Mouse (Mus musculus) forebrain, postnatal 0 days (tissue): ENCODE results near the gene Dpp8. TPM values are rescaled to one million over a fixed set of nuclear protein-coding genes. Genes with fewer than 3 reads are reported as not detected.
"Not testable (repeated sequence)": the region's sequence is repeated elsewhere in the genome, so short reads cannot be mapped to it uniquely, and the experiment has no call there.

ENCODE experiments used
- ATAC-seq: fragments of 200-750 bp; cut with Nextera tagmentation; 2 replicates; pipeline ENCODE4 v1.8.0; 2017; ENCODE audit warnings: mild to moderate bottlenecking, moderate library complexity
- DNase-seq: peaks from one replicate; pipeline ENCODE4 v3.0.0-alpha.2; 2015
- H3K27ac ChIP-seq: fragments of 300-500 bp; sonication (generic); 2 replicates; pipeline ENCODE4 v1.5.1; 2014; ENCODE audit warnings: low read depth, mild to moderate bottlenecking, antibody characterized with exemption, low read length, moderate library complexity, mixed read lengths
- H3K27me3 ChIP-seq: fragments of 300-500 bp; sonication (generic); 2 replicates; pipeline ENCODE4 v1.6.1; 2014; ENCODE audit warnings: mild to moderate bottlenecking, low read length, mixed read lengths; ENCODE audit not compliant: insufficient read depth
- H3K36me3 ChIP-seq: fragments of 300-500 bp; sonication (generic); 2 replicates; pipeline ENCODE4 v1.6.1; 2014; ENCODE audit warnings: mild to moderate bottlenecking, moderate library complexity; ENCODE audit not compliant: insufficient read depth
- H3K4me1 ChIP-seq: fragments of 300-500 bp; sonication (generic); 2 replicates; pipeline ENCODE4 v1.6.1; 2014; ENCODE audit warnings: antibody characterized with exemption; ENCODE audit not compliant: insufficient read depth
- H3K4me2 ChIP-seq: fragments of 300-500 bp; sonication (generic); 2 replicates; pipeline ENCODE4 v1.6.1; 2014; ENCODE audit warnings: low read depth, mild to moderate bottlenecking, moderate library complexity
- H3K4me3 ChIP-seq: fragments of 300-500 bp; sonication (generic); 2 replicates; pipeline ENCODE4 v1.5.1; 2014; ENCODE audit warnings: low read depth, low read length, mixed read lengths
- H3K9ac ChIP-seq: fragments of 300-500 bp; sonication (generic); 2 replicates; pipeline ENCODE4 v1.6.1; 2014; ENCODE audit warnings: mild to moderate bottlenecking
- H3K9me3 ChIP-seq: fragments of 300-500 bp; sonication (generic); 2 replicates; pipeline ENCODE4 v1.6.1; 2016; ENCODE audit warnings: low read length
- CTCF ChIP-seq: sonication (generic); IDR thresholded peaks from 2 replicates; pipeline ENCODE4 v1.5.1; 2016; ENCODE audit warnings: antibody characterized with exemption, control low read depth, low read depth
- WGBS: fragments of 180-500 bp; shearing (Covaris S2); extraction: QIAGEN DNeasy Blood & Tissue Kit; methylation state at CpG from one replicate; pipeline ENCODE4 v1.1.7; 2014; 5-methylcytosine and 5-hydroxymethylcytosine counted together
- polyA plus RNA-seq: library from polyadenylated mRNA; unstranded; fragments of >200 nt; fragmentation: Nextera tagmentation; extraction: Ambion mirVana; gene quantifications from 2 replicates; pipeline ENCODE4 v1.2.1, GENCODE M21; 2015
- total RNA-seq: library from RNA; depleted of rRNA; stranded (reverse); fragments of >200 nt; gene quantifications from 2 replicates; pipeline ENCODE4 v1.2.3, GENCODE M21; 2014; rRNA removed

The Dpp8 gene
- total RNA-seq (90.4 and 111 TPM in 2 replicates), polyA plus RNA-seq (21.2 and 25.6 TPM in 2 replicates)

- Histone ChIP-seq H3K9me3 (no peaks in the 10 kb centered on the region), H3K27me3 (no peaks in the 10 kb centered on the region), H3K4me1 (peaks cover 4% of the 10 kb centered on the region; the same call in 1 of the 2 replicates), H3K4me2 (peak within 1 kb of the TSS; percentile 88), H3K4me3 (peak within 1 kb of the TSS; percentile 93), H3K27ac (peak within 1 kb of the TSS; percentile 90), H3K36me3 (no peaks in the 10 kb centered on the region; the same call in 1 of the 2 replicates), H3K9ac (peak within 1 kb of the TSS; percentile 91)
- TF ChIP-seq CTCF = peak; percentile 98
- ATAC-seq (peak; percentile 97), DNase-seq (peak; percentile 96)
- WGBS = 2% methylated on average over 83 of the region's 85 CpGs
These were observed at the start of gene Dpp8 for GRCm38 (mm10) chr9:65032269-65033108. Gene Dpp8, plus strand, starts transcription at chr9:65032414.

DNA sequence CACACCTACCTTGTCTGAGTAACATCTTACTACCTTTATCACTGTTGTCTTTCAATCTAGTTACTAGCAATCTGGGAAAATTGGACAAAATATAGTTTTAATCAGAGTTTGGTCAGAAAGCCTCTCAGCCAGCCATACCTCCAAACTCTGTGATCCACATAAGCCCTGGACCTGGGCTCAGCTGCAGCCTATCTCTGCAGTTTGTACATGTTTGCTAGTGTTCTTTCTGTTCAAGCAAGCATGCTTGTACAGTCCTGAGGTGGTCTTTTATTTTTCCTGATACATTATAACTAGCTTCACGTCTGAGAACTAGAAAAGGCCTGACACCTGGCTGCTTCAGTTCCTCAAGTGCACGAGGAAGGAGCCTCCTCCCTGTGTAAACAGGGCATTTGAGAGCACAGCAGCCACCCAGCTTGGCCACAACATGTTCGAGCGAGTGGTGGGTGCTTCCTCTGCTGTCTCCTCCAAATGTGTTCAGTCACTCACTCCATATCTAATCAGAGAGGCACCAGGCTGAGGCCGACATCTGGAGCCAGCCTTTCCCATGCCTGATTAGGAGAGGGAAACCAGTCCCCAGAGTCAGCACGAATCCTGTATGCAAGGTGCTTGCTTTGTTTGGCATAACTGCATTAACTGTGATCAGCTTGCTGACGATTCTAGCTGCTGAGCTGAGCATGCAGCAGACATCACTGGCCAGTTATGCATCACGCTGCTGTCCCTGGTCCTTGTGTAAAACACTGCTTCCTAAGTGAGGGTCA, 47.0 kb upstream of the Dpp8 start:
- H3K4me1 ChIP-seq = no peaks in the 10 kb centered on the region
- ATAC-seq (0 out of 2 replicates have a peak, but pooled peaks have one; percentile 16), DNase-seq (no peak)
- H3K27me3 ChIP-seq = no peaks in the 10 kb centered on the region
- TF ChIP-seq CTCF = no peak
- no peak overlapping the region for H3K4me3 ChIP-seq
- H3K9ac ChIP-seq = no peak overlapping the region
- no peaks in the 10 kb centered on the region for H3K9me3 ChIP-seq
- no peak overlapping the region for H3K4me2 ChIP-seq
- no peak overlapping the region for H3K27ac ChIP-seq
- WGBS = 85% methylated on average over 8 of the region's 8 CpGs
- H3K36me3 ChIP-seq = peaks cover 81% of the 10 kb centered on the region

DNA sequence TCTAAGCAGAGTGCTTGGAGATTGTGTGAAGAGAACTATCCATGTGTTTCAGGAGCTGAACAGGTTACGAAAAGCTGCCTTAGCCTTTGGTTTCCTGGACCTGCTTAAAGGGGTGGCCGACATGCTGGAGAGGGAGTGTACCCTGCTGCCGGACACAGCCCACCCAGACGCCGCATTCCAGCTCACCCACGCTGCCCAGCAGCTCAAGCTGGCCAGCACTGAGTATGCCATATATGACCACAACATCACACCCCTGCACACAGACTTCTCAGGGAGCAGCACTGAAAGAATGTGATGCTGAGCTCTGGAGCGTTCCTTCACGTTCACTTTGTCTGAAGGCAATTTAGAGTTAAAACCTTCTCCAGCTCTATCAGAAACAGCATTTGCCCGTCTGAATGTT, 46.4 kb upstream of the Dpp8 start:
- DNase-seq (no peak), ATAC-seq (no peak)
- H3K36me3 ChIP-seq = peaks cover 81% of the 10 kb centered on the region
- H3K4me1 ChIP-seq = no peaks in the 10 kb centered on the region
- H3K9ac ChIP-seq = no peak overlapping the region
- no peak overlapping the region for H3K4me3 ChIP-seq
- 89% methylated on average over 9 of the region's 9 CpGs for WGBS
- no peak overlapping the region for H3K27ac ChIP-seq
- H3K4me2 ChIP-seq = no peak overlapping the region
- no peaks in the 10 kb centered on the region for H3K9me3 ChIP-seq
- TF ChIP-seq CTCF = no peak
- H3K27me3 ChIP-seq = no peaks in the 10 kb centered on the region

GRCm38 (mm10) chr9:64987651-64988050, 44.6 kb upstream of the Dpp8 start:
- ATAC-seq (no peak), DNase-seq (no peak)
- 97% methylated on average over 2 of the region's 2 CpGs for WGBS
- Histone ChIP-seq H3K9me3 (no peaks in the 10 kb centered on the region), H3K27ac (no peak overlapping the region), H3K4me3 (no peak overlapping the region), H3K9ac (no peak overlapping the region), H3K4me2 (no peak overlapping the region), H3K27me3 (no peaks in the 10 kb centered on the region), H3K4me1 (no peaks in the 10 kb centered on the region), H3K36me3 (peaks cover 67% of the 10 kb centered on the region)
- no peak for TF ChIP-seq CTCF

GRCm38 (mm10) chr9:64988443-64988842, 43.8 kb upstream of the Dpp8 start:
- no peak overlapping the region for H3K9ac ChIP-seq
- DNase-seq = no peak
- H3K4me3 ChIP-seq = no peak overlapping the region
- WGBS = 94% methylated on average over 6 of the region's 6 CpGs
- H3K9me3 ChIP-seq = no peaks in the 10 kb centered on the region
- no peak for ATAC-seq
- H3K4me1 ChIP-seq = no peaks in the 10 kb centered on the region
- no peak overlapping the region for H3K4me2 ChIP-seq
- no peak overlapping the region for H3K27ac ChIP-seq
- TF ChIP-seq CTCF = no peak
- no peaks in the 10 kb centered on the region for H3K27me3 ChIP-seq
- peaks cover 65% of the 10 kb centered on the region for H3K36me3 ChIP-seq

- no peak overlapping the region for H3K27ac ChIP-seq
- 87% methylated on average over 7 of the region's 7 CpGs for WGBS
- H3K4me3 ChIP-seq = no peak overlapping the region
- H3K4me2 ChIP-seq = no peak overlapping the region
- ATAC-seq = no peak
- peaks cover 67% of the 10 kb centered on the region for H3K36me3 ChIP-seq
- no peak for TF ChIP-seq CTCF
- no peak for DNase-seq
- H3K9me3 ChIP-seq = no peaks in the 10 kb centered on the region
- H3K27me3 ChIP-seq = no peaks in the 10 kb centered on the region
- H3K9ac ChIP-seq = no peak overlapping the region
- no peaks in the 10 kb centered on the region for H3K4me1 ChIP-seq
These were observed 41.9 kb upstream of the Dpp8 start for GRCm38 (mm10) chr9:64990291-64990690.

- WGBS = 98% methylated on average over 1 of the region's 1 CpGs
- not testable (repeated sequence) for DNase-seq, H3K27me3 ChIP-seq, H3K9ac ChIP-seq, H3K9me3 ChIP-seq, H3K4me1 ChIP-seq, ATAC-seq, H3K4me3 ChIP-seq, H3K27ac ChIP-seq, H3K4me2 ChIP-seq
- H3K36me3 ChIP-seq = peaks cover 57% of the 10 kb centered on the region
- peak; percentile 29; the same call in 1 of the 2 replicates for TF ChIP-seq CTCF
These were observed 36.8 kb upstream of the Dpp8 start for GRCm38 (mm10) chr9:64995464-64995863.
